Mouse (Mus musculus) left cerebral cortex, postnatal 25 days (tissue): ENCODE data around the gene Magi2. TPM values are rescaled to one million over a fixed set of nuclear protein-coding genes. Genes with fewer than 3 reads are reported as not detected.
A peak's percentile ranks its signal among the peaks of the same experiment; 100 is the strongest.

Experiments
- DNase-seq, 2 experiments: peaks; one replicate each; pipeline ENCODE4 v3.0.0; 2022; ENCODE audit warnings: low spot score in 2 of 2, mixed read lengths in 1 of 2
- intact Hi-C: fragments of 180-260 bp; cut with DNase I; formaldehyde crosslinking; loops from one replicate; pipeline ENCODE4 v1.15.1; 2025
- total RNA-seq, 2 experiments: library from RNA; stranded (reverse); gene quantifications; 2 replicates each; pipeline ENCODE4 v1.2.3; 2021

Gene Magi2
- total RNA-seq, 2 experiments from 2014 or later = 118 to 120 TPM

DNA sequence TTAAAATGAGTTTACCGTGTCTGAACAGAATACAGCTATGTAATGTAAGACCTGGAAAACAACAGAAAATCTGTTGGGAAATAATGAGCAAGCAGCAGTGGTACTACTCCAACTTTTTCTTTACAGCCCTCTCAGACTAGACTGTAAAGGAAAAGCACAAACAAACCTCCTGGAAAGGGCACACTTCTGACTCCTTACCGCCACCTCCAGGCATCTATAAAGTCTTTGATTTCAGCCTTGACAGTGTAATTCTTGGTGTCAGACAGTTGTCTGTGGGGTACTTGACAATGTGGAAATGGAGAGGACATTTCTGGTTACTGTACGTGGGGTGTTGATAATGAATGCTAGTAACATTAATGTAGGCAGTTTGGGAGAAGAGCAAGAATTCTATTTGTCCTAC lies 791.2 kb downstream of the Magi2 start:
- DNase-seq = no peak
- intact Hi-C loops = no loop called here

DNA sequence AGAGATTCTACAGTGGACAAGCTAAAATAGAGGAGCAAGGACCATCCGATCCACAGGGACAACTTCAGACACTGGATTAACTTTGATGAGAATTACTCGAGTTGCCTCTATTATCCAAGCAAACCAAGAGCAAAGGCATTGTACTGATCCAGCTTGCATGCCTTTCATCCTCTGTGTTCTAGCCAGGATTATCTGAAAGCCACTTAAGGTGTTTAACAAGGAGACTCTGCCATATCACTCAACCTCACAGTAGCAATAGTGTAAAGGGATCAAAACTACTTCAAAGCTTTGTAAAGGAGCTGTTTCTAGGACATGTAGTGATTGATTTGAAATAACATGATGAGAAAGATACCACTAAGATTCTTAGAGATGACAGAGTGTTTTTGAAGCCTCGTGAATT lies 819.8 kb downstream of the Magi2 start:
- intact Hi-C loops = no loop called here
- DNase-seq = no peak

DNA sequence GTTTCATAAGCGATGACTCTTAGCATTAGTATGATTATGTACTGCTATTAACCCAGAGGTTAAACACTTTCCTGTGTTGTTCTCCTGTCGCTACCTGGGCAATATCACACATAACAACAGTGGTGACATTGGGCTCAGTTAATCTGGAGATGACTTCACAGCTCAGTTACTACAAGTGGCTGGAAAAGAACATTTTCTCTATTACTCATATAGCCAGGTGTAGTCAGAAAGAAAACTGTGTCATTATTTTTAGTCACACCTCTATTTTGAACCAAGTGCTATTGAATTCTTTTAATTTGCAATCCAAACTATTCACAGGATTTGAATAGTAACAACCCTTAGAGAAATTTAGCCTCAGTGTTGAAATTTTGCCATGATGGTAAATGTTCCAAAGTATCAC lies 821.5 kb downstream of the Magi2 start:
- no peak for DNase-seq
- intact Hi-C loops = no loop called here

DNA sequence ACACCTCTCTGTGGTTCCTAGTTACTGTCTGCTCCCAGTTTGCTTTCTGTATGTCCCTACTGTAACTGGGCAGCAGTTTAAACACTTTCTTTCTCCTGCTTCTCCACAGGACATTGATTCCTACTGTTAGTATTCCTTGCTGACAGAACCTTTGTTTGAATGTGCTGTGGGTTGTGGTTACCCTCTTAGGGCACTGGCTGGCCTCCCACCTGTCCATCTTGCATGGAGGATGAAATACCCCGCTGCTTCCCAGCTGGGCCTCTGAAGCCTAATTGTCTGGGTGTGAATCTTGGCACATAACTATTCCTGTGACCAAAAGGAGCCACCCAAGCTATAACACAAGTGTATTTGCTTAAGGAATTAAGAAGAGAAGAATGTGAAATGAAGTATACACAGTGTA lies 823.4 kb downstream of the Magi2 start:
- intact Hi-C loops = no loop called here
- no peak for DNase-seq

DNA sequence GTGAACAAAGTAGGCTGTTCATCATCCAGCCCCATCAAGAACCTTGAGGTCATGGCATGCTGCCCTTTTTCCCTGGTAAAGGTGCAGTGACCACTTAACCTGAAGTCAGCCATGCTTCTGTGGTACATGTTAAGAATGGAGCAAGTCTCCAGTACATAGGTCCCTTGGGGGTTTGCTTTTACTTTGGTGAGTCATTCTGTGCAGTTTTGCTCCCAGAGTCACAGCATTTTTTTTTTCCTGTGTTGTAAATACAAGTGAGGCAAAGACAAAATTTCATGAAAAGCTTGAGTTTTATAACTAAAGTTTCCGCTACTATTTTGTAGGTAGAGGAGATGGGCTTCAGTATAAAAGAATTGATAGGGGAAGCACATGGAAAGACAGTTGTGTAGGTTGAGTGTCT lies 828.2 kb downstream of the Magi2 start:
- no peak for DNase-seq

DNA sequence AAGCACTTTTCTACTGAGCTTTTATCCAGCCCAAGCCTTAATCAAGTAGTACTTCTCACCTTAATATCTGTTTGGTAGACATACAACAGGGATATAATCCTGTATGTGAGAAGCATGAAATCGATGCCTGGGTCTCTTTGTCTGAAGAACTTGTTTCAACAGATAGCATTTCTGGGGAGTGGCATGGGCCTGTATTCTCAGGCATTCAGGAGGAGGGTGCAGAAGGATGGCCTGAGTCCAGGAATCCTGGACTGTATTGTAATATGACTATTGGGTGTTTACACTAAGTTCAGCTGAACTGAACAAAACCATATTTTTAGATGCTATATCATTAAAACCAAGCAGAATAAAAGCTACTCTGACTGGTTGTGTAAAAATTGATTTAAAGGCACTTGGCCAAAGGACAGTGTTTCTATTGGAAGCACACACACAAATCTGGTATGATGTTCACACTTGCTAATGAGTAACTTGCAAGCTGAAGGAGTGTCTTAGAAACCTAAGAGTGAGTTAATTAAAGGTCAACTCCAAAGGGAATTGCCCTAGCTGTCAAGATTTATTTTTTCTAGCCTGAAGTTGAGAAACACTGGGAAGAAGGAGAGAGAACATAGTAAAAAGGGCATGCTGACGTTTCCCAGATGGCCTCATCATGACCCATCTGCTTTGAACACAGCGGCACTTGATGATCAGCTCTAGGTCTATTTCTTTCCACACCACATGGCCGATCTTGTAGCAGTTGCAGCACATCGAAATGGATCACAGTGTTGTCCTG lies 829.4 kb downstream of the Magi2 start:
- DNase-seq = no peak
- intact Hi-C loops = no loop called here

More for the DNA sequence above, 828.2 kb downstream of the Magi2 start:
- intact Hi-C loops = no loop called here

DNA sequence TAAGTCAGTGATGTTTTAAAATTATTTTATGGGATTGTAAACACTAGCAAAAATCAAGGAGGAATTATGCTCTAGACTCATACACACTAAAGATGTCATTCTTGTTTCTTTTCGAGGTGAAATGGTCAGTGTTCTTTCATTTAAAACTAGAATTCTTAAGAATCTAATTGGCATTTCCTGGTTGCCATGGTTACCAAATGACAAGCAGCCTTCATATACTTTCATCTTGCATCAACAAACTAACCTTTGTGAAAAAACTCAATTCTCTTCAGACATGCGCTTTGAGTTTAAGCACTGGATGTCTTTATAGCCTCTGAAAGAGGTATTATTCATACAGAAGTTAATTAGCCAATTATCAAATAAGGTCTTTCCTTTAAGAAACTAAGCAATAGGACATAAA lies 830.0 kb downstream of the Magi2 start:
- no peak for DNase-seq
- intact Hi-C loops = no loop called here

DNA sequence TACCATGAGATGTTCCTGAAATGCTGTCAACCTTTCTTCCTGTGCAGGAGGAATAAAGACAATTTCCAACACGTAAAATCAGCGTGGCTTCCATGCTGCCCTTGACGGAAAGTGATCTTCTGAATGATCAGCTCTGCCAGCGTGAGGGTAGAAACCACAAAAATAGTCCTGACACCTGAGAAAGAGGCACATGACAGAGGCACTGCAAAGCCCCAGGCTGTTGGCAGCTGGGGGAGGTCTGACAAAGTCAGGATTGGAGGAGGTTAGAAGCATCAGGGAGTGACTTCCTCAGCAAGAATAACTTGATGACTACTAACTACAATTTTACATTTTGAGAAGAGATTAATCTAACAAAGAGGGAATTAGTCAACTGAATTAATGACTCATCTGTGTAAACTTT lies 835.2 kb downstream of the Magi2 start:
- DNase-seq = peak in 1 of 2 experiments; percentile 27
- intact Hi-C loops = no loop called here

DNA sequence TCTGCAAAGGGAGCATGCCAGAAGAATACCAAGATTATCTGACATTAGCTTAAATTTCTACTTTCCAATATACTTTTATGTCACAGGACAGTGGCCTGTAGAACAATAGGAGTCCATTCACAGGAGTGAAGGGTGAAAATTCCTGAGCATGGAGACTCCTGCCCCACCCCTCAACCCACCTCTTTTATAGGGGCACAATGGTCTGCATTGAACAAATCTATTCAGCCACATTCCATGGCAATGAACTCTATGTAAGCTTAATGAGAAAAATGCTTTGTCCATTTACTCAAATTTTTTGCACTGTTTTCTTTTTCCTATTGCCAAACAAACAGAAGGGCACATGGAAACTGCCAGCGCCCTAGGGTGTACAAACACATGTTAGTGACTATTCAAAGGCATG lies 838.2 kb downstream of the Magi2 start:
- intact Hi-C loops = no loop called here
- no peak for DNase-seq

DNA sequence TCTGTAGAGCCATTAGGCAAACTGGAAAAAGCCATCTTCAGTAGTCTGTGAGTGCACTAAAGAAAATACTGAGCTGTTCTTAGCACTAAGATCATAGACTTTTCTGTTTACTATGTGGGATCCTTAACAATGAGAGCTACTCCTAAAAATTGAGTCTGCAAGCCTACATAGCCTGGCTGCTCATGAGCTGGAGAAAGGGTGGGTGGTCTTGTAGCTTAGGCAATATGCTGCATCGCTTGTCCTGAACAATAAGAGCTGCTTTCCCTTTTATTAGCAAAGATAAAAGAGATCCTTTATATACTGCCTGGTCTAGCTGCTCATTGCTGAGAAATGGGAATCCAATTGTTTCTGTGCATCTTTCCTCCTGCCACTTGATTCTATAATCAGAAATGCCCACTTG lies 841.7 kb downstream of the Magi2 start:
- DNase-seq = no peak
- intact Hi-C loops = no loop called here

DNA sequence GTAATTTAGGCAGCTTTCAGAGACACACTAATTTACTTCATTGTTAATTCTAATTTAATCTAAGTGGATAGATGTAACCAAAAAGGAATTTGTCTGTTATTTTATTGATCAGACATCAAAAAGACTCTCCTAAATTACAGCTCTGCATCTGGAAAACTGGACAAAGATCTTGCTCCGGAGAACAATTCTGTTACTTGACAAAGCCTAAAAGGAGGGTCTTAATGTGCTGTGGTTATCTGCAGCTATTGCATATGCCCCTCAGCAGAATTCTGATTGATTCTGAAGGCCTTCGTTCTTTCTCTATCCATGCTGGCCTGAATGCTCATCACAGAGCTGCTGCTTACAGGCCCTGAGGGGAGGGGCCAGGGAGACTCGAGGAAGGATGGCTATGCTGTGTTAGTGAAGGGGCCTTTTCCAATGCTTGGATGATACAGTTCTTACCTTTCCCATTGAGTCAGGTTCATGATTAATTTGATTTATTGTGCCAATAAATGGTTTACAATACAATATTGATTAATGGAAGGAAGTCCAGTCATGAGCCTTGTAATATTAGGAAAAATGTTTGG lies 842.2 kb downstream of the Magi2 start:
- no peak for DNase-seq
- intact Hi-C loops = no loop called here

DNA sequence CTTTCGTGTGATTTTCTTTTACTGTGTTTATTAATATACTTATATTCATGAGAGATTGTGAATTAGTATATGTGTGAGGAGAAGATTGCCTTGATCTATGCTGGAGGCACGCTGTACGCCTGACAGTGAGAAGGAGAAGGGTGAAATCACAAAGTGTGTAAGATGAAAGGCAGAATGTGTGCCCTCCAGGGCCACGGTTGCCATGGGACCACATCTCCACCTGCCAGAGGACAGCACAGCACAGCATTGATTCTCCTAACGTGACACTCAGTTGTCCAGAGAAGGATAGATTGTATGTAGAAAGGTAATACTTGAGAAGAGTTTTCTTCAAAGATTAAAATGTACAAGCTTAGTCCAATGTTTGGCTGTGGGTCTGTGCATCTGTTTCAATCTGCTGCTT lies 847.3 kb downstream of the Magi2 start:
- intact Hi-C loops = no loop called here
- DNase-seq = no peak

DNA sequence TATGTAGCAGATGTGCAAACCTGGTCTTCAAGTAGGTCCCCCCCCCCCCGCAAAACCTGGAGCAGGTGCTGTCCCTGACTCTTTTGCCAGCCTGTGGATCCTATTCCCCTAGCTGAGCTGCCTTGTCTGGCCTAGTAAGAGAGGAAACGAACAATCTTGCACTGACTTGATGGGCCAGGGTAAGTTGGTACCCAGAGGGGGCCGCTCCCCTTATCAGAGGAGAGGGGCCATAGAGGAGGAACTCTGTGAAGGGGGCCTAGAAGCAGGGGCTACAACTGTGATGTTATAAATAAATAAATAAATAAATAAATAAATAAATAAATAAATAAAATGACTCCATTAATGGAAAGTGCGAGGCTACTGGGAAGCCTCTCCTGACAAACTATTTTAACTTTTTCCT lies 848.0 kb downstream of the Magi2 start:
- intact Hi-C loops = no loop called here
- no peak for DNase-seq

DNA sequence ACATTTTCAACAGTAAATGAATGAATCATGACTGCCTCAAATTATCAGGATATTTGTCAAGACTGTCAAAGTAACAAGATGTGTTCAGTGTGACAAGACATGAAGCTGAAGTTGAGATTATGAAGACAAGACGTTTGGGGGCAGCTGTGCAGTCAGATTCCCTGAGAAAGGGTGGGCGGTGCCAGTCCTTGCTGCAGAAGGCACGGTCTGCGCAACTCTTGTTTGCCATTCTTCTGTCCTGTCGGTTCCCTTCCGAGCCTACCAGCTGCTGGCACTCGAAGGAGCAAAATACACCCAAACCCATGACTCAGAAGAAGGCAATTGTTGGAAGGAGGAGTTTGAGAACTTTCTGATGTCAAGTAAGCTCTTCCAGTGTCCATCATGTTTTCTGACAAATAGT lies 852.1 kb downstream of the Magi2 start:
- intact Hi-C loops = no loop called here
- peak in 1 of 2 experiments; percentile 70 for DNase-seq

DNA sequence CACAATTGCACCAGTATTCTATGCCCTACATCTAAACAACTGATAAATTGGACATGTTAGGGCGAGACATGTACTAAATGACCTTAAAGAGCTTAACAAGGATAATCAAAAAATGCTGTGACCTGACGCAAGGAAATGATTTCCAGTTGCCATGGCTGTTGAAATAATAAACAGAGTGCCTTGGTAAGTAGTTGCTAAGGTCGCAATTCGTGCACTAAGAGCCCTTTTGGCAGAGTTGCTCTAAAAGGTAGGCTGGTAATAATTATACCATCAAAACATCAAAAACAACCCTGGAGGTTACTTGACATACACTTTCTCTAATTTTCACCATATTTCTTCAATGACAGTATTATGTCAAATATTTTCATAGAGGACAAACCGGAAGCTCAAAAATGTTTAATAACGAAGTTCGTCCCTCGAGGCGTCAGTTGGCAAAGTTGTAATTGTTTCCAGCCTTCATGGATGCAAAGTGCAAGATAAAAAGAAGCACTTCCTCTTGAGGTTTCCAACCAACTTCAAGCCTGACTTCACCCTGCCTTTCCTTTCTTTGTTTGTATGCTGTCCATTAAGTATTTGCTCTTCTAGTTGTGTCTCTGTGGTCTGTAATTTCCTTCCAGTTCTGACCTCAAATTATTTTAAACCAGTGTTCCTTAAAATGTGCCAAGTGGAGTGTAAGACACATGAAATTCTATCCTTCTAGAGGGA lies 853.9 kb downstream of the Magi2 start:
- DNase-seq = no peak

DNA sequence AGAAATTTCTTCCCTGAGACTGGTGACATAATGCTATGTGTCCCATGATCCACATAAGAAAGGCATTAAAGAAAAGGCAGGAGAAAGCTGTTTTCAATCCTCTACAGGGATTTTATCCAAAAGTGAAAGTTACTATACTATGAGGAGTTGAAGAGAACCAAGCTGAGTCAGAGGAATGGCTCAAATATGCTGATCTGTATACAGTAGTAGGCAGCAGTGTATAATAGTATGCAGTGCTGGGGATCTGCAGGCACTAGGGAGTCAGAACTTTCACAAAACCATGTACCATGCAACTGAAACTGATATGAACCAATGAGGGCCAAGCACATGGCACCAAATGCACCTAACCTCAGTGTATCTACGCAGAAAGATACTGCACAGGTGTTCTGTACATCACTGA lies 855.5 kb downstream of the Magi2 start:
- intact Hi-C loops = no loop called here
- no peak for DNase-seq

More for the DNA sequence above, 853.9 kb downstream of the Magi2 start:
- intact Hi-C loops = no loop called here

DNA sequence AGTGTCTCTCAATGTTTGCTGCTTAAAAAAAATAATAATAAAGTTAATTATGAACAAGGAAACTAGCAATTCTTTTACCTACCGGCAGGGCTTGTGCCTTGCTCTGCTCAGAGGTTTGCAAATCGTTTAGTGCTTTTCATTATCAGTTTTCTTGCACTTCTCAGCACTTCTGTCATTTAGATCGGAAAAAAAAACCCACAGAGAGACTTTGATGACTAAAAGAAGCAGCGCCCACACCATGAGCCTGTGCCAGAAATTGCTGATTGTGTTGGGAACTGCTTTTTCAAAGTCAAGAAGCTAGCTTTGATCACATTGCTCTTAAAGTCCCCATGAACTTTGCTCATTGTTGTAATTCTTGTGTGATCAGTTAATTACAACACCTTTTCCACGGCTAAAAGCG lies 860.2 kb downstream of the Magi2 start:
- peak in 1 of 2 experiments; percentile 73 for DNase-seq
- intact Hi-C loops = no loop called here

DNA sequence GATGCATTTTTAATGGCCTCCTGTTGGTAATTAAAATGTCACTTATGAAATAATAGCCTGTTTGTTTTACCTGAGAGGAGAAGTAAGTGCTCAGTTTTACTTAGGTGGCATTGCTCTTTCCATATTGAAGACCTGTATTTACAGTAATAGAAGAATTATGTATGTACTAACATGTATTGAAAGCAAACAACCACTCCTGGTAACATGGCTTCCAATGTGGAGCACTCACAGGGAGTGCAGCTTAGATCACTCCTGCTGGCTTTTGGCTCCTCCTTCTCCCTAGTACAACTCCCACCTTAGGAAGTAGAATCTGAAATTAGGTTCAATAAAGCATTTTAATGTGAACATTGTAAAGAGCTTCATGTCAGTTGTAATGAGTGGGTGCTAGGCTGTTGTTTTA lies 877.0 kb downstream of the Magi2 start:
- DNase-seq = no peak
- intact Hi-C loops = no loop called here

DNA sequence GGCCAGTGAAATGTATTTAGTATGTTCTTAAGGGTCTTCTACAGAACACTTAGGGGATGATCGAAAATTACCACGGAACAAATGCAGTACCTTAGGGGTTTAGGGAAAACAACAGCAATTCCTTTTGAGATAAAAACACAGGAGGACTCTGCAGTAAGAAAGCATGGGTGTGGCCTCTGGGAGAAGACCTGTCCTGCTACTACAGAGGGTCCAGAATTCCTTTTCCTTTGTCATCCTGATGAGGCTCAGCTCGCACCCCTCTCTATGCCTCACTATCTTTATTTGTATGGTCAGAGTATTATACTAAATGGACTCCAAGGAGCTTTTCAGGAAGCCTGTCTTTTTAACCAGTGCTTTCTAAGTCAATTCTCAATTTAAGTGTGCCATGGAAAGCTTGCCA lies 877.7 kb downstream of the Magi2 start:
- no peak for DNase-seq
- intact Hi-C loops = no loop called here

DNA sequence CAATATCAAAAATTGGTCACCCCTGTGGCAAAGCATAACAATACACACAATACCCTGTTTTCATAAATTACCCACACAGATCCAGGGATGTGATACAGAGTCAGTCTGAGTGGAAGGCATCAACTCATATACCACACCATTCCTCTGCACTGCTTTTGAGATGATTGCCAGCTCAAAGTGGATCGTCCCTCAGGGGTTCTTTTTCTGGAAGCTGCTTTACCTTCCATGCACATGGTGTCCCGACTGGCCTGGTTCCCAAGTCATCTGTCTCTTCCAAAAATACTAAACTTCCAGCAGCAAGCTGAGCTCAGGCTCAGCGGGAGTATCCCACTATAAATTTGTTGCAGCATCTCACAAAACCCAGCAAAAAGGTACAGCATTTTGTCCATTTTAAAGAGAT lies 882.7 kb downstream of the Magi2 start:
- DNase-seq = peak; percentile 37 to 90
- intact Hi-C loops = no loop called here

DNA sequence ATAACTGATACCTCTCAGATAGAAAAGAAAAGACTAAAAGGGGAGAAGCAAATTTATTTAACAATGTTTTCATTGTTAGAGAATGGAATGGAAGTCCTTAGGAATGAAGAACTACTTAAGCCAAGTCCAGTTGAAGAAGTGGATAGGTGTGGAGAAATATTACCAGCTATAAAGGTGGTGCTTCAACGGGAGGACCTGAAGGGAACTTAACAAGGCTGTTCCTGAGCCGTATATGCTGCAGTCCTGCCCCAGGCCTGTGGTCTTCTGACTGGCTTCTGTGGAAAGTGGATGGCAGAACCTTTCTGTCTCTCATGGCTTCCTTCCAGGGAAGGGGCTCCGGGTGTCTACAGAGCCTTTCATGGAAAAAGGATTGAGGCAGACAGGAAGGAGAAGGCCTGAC lies 890.3 kb downstream of the Magi2 start:
- intact Hi-C loops = no loop called here
- DNase-seq = no peak
